Mouse (Mus musculus): ENCODE data around the gene Gtf3c4. TPM values are rescaled to one million over a fixed set of nuclear protein-coding genes. Genes with fewer than 3 reads are reported as not detected.

Gene Gtf3c4
- polyA plus RNA-seq, 1 experiment from 2014 or later = 3.3 TPM

GRCm38 (mm10) chr2:28875554-28875953 is 35.4 kb upstream of the Gtf3c4 start:
- H3K4me2 ChIP-seq (replicated peaks; ENCODE audit: low read depth) = no peak overlapping the region
- no peak for DNase-seq (ENCODE audit: low spot score)
- H3K27ac ChIP-seq (replicated peaks) = no peak overlapping the region
- WGBS = 85% methylated on average over 11 of the region's 11 CpGs
- no peaks in the 10 kb centered on the region for H3K4me1 ChIP-seq (replicated peaks; ENCODE audit: control insufficient read depth, insufficient read depth)
- H3K9ac ChIP-seq (ENCODE audit: low read length) = no peak overlapping the region
- peaks cover 8% of the 10 kb centered on the region; the same call in 1 of the 2 replicates for H3K36me3 ChIP-seq (ENCODE audit: control insufficient read depth, insufficient read depth, low read length)
- no peaks in the 10 kb centered on the region for H3K27me3 ChIP-seq (ENCODE audit: control insufficient read depth, insufficient read depth, low read length)
- no peak overlapping the region for H3K4me3 ChIP-seq (ENCODE audit: low read depth, low read length)
- no peak for TF ChIP-seq CTCF (IDR thresholded peaks at IDR 0.05; ENCODE audit: low read depth)
- TF ChIP-seq EP300 (optimal IDR thresholded peaks at IDR 0.05) = no peak
- H3K9me3 ChIP-seq (ENCODE audit: control insufficient read depth, low read length) = no peaks in the 10 kb centered on the region
- ATAC-seq (ENCODE audit: low FRiP score, low TSS enrichment) = no peak

- H3K4me1 ChIP-seq (replicated peaks; ENCODE audit: control insufficient read depth, insufficient read depth) = no peaks in the 10 kb centered on the region
- H3K27me3 ChIP-seq (ENCODE audit: control insufficient read depth, insufficient read depth, low read length) = no peaks in the 10 kb centered on the region
- no peak overlapping the region for H3K4me2 ChIP-seq (replicated peaks; ENCODE audit: low read depth)
- no peaks in the 10 kb centered on the region for H3K9me3 ChIP-seq (ENCODE audit: control insufficient read depth, low read length)
- no peak overlapping the region for H3K9ac ChIP-seq (ENCODE audit: low read length)
- DNase-seq (ENCODE audit: low spot score) (no peak), ATAC-seq (ENCODE audit: low FRiP score, low TSS enrichment) (peak; percentile 59; the same call in 1 of the 2 replicates)
- H3K4me3 ChIP-seq (ENCODE audit: low read depth, low read length) = no peak overlapping the region
- WGBS = 51% methylated on average over 7 of the region's 7 CpGs
- peaks cover 4% of the 10 kb centered on the region; the same call in 1 of the 2 replicates for H3K36me3 ChIP-seq (ENCODE audit: control insufficient read depth, insufficient read depth, low read length)
- TF ChIP-seq CTCF (IDR thresholded peaks at IDR 0.05; ENCODE audit: low read depth) (no peak), EP300 (optimal IDR thresholded peaks at IDR 0.05) (no peak)
- no peak overlapping the region for H3K27ac ChIP-seq (replicated peaks)
These were observed 27.3 kb upstream of the Gtf3c4 start for GRCm38 (mm10) chr2:28867495-28867894.

- no peak for TF ChIP-seq EP300 (optimal IDR thresholded peaks at IDR 0.05)
- peak; percentile 50 for TF ChIP-seq CTCF (IDR thresholded peaks at IDR 0.05; ENCODE audit: low read depth)
- H3K27me3 ChIP-seq (ENCODE audit: control insufficient read depth, insufficient read depth, low read length) = no peaks in the 10 kb centered on the region
- H3K27ac ChIP-seq (replicated peaks) = no peak overlapping the region
- no peaks in the 10 kb centered on the region for H3K4me1 ChIP-seq (replicated peaks; ENCODE audit: control insufficient read depth, insufficient read depth)
- no peak for DNase-seq (ENCODE audit: low spot score)
- no peak overlapping the region for H3K9ac ChIP-seq (ENCODE audit: low read length)
- no peak overlapping the region for H3K4me3 ChIP-seq (ENCODE audit: low read depth, low read length)
- no peaks in the 10 kb centered on the region for H3K9me3 ChIP-seq (ENCODE audit: control insufficient read depth, low read length)
- H3K4me2 ChIP-seq (replicated peaks; ENCODE audit: low read depth) = no peak overlapping the region
- peaks cover 8% of the 10 kb centered on the region for H3K36me3 ChIP-seq (ENCODE audit: control insufficient read depth, insufficient read depth, low read length)
- ATAC-seq (ENCODE audit: low FRiP score, low TSS enrichment) = no peak
These were observed 23.7 kb upstream of the Gtf3c4 start for GRCm38 (mm10) chr2:28863857-28864256.

- H3K9me3 ChIP-seq (ENCODE audit: control insufficient read depth, low read length) = no peaks in the 10 kb centered on the region
- H3K4me1 ChIP-seq (replicated peaks; ENCODE audit: control insufficient read depth, insufficient read depth) = no peaks in the 10 kb centered on the region
- peaks cover 14% of the 10 kb centered on the region for H3K36me3 ChIP-seq (ENCODE audit: control insufficient read depth, insufficient read depth, low read length)
- H3K9ac ChIP-seq (ENCODE audit: low read length) = no peak overlapping the region
- WGBS = 95% methylated on average over 8 of the region's 8 CpGs
- H3K4me3 ChIP-seq (ENCODE audit: low read depth, low read length) = no peak overlapping the region
- ATAC-seq (ENCODE audit: low FRiP score, low TSS enrichment) (no peak), DNase-seq (ENCODE audit: low spot score) (no peak)
- no peak overlapping the region for H3K27ac ChIP-seq (replicated peaks)
- TF ChIP-seq EP300 (optimal IDR thresholded peaks at IDR 0.05) (no peak), CTCF (IDR thresholded peaks at IDR 0.05; ENCODE audit: low read depth) (no peak)
- H3K4me2 ChIP-seq (replicated peaks; ENCODE audit: low read depth) = no peak overlapping the region
- no peaks in the 10 kb centered on the region for H3K27me3 ChIP-seq (ENCODE audit: control insufficient read depth, insufficient read depth, low read length)
These were observed 20.7 kb upstream of the Gtf3c4 start for GRCm38 (mm10) chr2:28860678-28861423.

- no peak overlapping the region for H3K4me3 ChIP-seq (ENCODE audit: low read depth, low read length)
- DNase-seq (ENCODE audit: low spot score) (no peak), ATAC-seq (ENCODE audit: low FRiP score, low TSS enrichment) (no peak)
- H3K4me2 ChIP-seq (replicated peaks; ENCODE audit: low read depth) = no peak overlapping the region
- H3K9ac ChIP-seq (ENCODE audit: low read length) = no peak overlapping the region
- no peak for TF ChIP-seq CTCF (IDR thresholded peaks at IDR 0.05; ENCODE audit: low read depth)
- no peak for TF ChIP-seq EP300 (optimal IDR thresholded peaks at IDR 0.05)
- H3K9me3 ChIP-seq (ENCODE audit: control insufficient read depth, low read length) = no peaks in the 10 kb centered on the region
- H3K4me1 ChIP-seq (replicated peaks; ENCODE audit: control insufficient read depth, insufficient read depth) = no peaks in the 10 kb centered on the region
- WGBS = 91% methylated on average over 4 of the region's 4 CpGs
- no peaks in the 10 kb centered on the region for H3K27me3 ChIP-seq (ENCODE audit: control insufficient read depth, insufficient read depth, low read length)
- peaks cover 11% of the 10 kb centered on the region; the same call in 1 of the 2 replicates for H3K36me3 ChIP-seq (ENCODE audit: control insufficient read depth, insufficient read depth, low read length)
- no peak overlapping the region for H3K27ac ChIP-seq (replicated peaks)
These were observed 19.1 kb upstream of the Gtf3c4 start for GRCm38 (mm10) chr2:28859303-28859702.

GRCm38 (mm10) chr2:28855773-28856172 is 15.6 kb upstream of the Gtf3c4 start:
- Histone ChIP-seq H3K4me1 (replicated peaks; ENCODE audit: control insufficient read depth, insufficient read depth) (no peaks in the 10 kb centered on the region), H3K27me3 (ENCODE audit: control insufficient read depth, insufficient read depth, low read length) (no peaks in the 10 kb centered on the region), H3K27ac (replicated peaks) (no peak overlapping the region), H3K9ac (ENCODE audit: low read length) (no peak overlapping the region), H3K4me2 (replicated peaks; ENCODE audit: low read depth) (no peak overlapping the region), H3K36me3 (ENCODE audit: control insufficient read depth, insufficient read depth, low read length) (peaks cover 6% of the 10 kb centered on the region; the same call in 1 of the 2 replicates), H3K4me3 (ENCODE audit: low read depth, low read length) (no peak overlapping the region), H3K9me3 (ENCODE audit: control insufficient read depth, low read length) (no peaks in the 10 kb centered on the region)
- peak; percentile 54 for TF ChIP-seq CTCF (IDR thresholded peaks at IDR 0.05; ENCODE audit: low read depth)
- TF ChIP-seq EP300 (optimal IDR thresholded peaks at IDR 0.05) = no peak
- 88% methylated on average over 2 of the region's 2 CpGs for WGBS
- no peak for ATAC-seq (ENCODE audit: low FRiP score, low TSS enrichment)
- no peak for DNase-seq (ENCODE audit: low spot score)

All from stomach, postnatal 0 days (tissue).